Mouse (Mus musculus): Measurements from ENCODE around the gene Gm5737. TPM values are rescaled to one million over a fixed set of nuclear protein-coding genes. Genes with fewer than 3 reads are reported as not detected.
A peak's percentile ranks its signal among the peaks of the same experiment; 100 is the strongest.

Gene Gm5737
- total RNA-seq (2021), result under 1 TPM; 0.32 to 0.61 TPM
- long read RNA-seq, experiment 1, partial matches to known transcripts, result 0 of 4 reads
- long read RNA-seq, experiment 1, other reads (novel, unspliced or antisense), result 4 of 4 reads
- long read RNA-seq, experiment 2, partial matches to known transcripts, result 0 of 2 reads
- long read RNA-seq, experiment 2, other reads (novel, unspliced or antisense), result 2 of 2 reads

DNA sequence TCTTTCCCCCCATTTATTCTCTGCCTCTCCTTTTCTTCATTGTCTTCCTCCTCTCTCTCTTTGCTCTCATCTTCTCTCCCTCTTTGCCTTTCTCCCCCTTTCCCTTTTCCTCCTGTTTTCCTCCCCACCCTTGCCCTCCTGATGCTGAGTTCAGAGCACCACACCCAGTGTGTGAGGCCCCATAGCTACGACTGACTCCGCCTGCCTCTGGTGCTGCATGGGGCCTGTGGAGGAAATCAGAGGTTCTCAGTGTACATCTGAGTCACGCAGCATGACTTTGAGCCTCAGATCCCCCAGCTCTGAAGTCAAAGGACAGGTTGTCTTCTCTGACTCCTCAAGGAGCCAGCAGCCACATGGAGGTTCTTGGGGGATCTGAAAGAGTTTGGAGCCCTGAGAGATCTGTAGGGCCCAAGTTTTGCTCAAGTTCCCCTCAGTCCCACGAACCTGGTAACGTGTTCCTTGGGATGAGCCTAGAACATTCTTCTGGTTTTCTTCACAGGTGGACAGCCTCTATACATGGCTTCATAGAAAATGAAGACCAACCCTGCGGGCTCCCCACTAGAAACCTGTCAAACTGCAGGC, at the start of gene Gm5737:
Gene Gm5737, plus strand, starts transcription at position 532 of the 582 bp plus-strand sequence.
- intact Hi-C loops (cut with DNase I), result loop anchor here (10.0 kb wide), 1 partner anchor 707 kb away; the partner anchor contains the start of gene Tmem159
- no peak for DNase-seq

DNA sequence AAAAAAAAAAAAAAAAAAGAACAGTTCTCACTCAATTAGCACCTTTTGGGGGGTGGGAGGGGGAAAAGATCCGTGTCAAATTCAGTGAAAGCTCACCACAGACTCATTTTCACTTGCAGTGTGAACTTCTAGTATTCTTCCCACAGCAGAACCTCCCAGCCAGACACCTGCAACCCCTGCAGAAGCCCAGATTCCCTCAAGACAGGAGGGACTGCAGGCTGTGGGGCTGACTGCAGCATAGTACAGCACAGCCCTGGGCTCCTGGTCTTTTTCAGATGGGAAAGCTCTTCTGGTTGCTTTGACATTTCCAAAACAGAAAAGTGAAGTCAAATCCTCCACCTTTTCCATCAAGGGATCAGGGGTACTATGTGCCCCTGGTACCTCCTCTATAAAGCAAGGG, 44.8 kb upstream of the Gm5737 start:
- intact Hi-C loops (cut with DNase I), result no loop called here

DNA sequence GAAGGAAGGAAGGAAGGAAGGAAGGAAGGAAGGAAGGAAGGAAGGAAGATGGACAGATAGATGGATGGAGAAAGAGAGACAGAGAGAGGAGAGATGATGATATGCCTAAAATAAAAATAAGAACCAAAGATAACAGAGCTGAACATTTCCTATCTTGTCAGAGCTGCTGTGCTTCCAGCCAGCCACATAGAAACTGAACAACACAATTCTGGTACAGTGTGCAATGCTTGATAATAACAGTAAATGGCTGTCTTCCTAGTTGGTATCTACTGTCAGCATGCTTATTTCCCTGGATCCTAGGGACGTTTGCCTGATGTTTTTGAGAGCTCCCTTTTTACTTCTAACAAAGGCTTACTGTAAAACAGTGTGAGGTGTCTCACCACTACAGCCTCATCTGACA, 40.8 kb upstream of the Gm5737 start:
- no peak for DNase-seq
- intact Hi-C loops (cut with DNase I), result no loop called here

More for the DNA sequence above, 44.8 kb upstream of the Gm5737 start:
- DNase-seq, result no peak

DNA sequence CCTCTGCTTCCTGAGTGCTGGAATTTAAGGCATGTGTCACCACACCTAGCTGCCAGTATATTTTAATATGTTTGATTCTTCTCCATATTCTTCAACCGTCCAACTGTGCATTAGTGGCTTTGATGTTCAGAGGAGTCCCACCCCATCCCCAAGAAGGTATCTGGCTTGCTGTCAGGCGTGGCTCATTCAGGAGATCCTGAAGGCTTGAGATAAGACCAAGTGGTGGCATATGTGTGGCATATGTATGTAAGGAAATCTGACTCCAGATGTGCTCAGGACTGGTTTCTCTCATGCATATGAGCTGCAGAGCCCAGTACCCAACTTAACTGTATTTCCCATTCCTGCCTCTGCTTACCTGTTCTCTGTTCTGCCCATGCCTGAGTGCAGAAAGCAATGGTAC, 34.2 kb upstream of the Gm5737 start:
- DNase-seq, result no peak
- intact Hi-C loops (cut with DNase I), result no loop called here

DNA sequence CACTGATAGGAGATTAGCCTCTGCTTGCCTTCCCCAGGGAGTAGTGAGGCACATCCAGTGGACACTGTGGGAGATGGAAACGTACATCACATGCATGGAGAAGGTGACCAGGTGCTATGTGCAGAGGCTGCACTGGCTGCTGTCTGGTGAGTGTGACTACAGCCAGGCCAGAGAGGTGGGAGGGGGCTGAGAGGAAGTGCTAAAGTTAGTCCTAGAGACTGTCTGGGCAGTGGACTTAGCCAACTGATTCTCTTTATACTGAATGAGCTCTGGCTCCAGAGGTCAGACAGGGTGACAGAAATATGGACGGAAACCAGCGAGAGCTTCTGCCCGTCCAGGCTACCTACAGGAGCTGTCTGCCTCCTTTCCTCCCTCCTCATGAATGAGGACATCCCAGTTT, 16.6 kb upstream of the Gm5737 start:
- DNase-seq, result no peak
- intact Hi-C loops (cut with DNase I), result no loop called here

DNA sequence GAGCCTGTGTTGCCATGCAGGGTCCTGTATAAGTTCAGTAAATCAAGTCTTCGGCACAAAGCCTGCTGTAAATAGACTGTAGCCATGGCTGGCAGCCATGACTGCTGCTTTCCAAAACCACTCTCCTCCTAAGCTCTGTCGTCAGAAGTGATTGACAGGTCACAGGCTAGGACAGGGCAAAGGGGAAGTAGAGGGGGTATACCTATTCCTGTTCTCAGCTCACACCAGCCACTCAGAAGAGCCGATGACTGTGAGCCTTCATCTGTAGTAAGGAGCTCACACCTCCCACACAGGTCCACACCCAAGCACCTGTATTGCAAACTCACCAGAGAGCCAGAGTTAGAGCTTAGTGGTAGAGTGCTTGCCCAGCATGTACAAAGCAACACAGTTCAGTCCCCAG, 15.8 kb upstream of the Gm5737 start:
- no peak for DNase-seq
- intact Hi-C loops (cut with DNase I), result no loop called here

DNA sequence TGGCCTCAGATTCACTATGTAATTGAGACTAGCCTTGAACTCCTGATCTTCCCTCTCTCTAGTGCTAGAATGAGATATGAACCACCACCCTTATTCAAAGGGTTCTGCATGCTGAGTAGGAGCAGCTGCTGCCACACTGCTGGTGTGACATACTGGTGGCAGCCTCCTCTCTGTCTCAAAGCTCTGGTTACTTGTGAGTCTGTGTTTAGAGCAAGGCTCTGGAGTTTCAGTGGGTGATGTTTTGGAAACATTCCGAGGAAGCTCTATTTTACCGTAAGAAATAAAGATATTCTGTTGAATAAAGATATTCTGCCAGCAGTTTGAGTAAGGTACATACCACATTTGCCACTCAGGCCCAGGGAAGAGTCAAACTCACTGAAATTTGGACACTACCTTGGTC, 8.9 kb upstream of the Gm5737 start:
- DNase-seq, result no peak
- intact Hi-C loops (cut with DNase I), result no loop called here

DNA sequence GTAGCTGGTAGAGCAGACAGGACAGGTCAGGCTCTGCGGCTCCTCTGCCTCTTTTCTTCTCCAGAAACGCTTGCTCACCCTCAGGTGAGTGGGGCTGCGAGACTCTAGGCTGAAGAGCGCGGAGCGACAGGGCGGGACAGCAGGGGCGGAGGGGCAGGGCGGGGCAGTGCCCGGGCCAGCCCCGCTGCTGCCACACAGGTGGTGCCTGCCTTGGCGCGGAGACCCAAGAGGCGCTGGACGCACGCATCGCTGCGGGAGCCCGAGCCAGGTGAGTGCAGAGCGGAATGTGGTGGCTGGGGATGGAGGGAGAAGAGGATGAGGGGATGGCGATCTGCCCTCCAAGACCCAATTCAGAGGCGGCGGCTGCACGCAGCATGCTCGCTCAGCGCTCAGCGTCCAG, 2.5 kb upstream of the Gm5737 start:
- intact Hi-C loops (cut with DNase I), result loop anchor here (10.0 kb wide), 1 partner anchor 705 kb away; the partner anchor contains the start of gene Tmem159
- DNase-seq, result no peak

DNA sequence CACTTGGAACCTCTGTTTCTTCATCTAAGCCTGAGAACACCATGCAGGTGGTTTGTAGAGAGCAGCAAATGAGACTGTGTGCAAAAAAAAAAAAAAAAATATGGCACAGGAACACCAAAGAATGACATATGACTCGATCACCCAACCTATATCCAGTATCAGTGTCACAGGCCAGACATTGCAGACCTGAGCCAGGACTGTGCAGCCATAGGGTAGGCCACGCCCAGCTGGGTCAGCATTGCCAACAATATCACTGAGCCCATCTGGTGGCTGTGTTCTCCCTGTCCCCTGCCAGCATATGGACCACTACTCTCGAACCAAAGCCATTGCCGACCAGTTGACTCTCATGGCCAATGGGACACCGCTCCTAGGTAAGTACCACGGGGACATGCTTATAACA, 5.4 kb downstream of the Gm5737 start:
- DNase-seq, result no peak
- intact Hi-C loops (cut with DNase I), result loop anchor here (10.0 kb wide), 1 partner anchor 713 kb away; the partner anchor contains the start of gene Tmem159

DNA sequence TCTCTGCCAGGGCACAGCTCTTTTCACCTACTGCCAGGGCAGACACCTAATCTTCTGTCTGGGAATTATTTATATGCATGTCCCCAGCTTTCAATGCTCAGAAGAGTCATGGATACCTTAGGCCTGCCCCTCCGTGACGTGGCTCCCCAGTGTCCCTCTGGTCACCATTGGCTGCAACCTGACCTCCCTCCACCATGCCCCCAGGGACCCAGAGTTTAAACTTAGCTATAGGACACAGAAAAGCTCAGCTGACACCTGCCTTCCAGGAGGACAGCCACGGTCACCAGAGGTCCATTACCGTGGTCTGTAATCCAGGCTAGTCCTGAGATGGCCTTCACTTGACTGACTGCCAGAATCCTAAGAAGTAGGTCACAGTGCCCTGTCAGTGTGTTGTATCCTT, 7.2 kb downstream of the Gm5737 start:
- intact Hi-C loops (cut with DNase I), result loop anchor here (10.0 kb wide), 1 partner anchor 715 kb away; the partner anchor contains the start of gene Tmem159
- DNase-seq, result peak; percentile 49 to 51

DNA sequence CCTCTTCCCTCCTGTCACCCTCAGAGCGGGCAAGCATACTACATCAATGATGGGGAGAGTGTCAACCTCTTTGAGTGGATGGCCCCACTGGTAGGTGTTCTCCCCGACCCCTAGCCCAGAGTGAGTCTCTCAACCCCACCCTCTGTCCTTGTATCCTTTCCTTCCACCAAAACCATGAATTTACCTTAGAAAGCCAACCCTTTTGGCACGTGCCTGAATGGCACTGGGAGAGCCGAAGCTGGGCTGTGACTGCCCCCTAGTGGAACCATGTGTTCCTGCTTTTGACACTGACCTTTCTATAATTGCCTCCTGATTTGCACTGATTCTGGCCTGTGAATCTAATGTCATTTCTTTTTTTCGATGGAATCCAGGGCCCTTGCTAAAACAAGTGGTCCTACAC, 11.1 kb downstream of the Gm5737 start:
- intact Hi-C loops (cut with DNase I), result loop anchor here (2.0 to 5.0 kb wide), 2 partner anchors 66 to 152 kb away; partner anchors contain the start of gene Pdzd9
- DNase-seq, result peak; percentile 33 to 34

DNA sequence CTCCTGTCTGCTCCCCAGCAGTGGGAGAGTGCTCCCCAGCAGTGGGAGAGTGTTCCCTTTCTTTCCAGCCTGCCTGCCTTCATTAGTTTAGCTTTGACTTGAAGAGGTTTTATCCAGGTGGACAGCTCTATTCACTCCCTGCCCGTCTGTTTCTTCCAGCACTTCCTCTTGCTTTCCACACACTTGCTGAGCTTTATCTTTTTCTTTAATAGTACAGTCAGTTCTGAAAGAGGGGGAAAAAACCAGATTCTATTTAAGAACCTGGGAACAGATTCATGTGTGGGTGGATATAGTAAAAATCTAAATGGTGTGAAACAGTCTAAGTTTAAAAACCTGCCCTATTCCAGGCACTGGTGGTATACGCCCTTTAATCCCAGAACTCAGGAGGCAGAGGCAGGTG, 12.9 kb downstream of the Gm5737 start:
- intact Hi-C loops (cut with DNase I), result loop anchor here (5.0 kb wide), 1 partner anchor 292 kb away; no protein-coding TSS in a partner anchor
- no peak for DNase-seq

DNA sequence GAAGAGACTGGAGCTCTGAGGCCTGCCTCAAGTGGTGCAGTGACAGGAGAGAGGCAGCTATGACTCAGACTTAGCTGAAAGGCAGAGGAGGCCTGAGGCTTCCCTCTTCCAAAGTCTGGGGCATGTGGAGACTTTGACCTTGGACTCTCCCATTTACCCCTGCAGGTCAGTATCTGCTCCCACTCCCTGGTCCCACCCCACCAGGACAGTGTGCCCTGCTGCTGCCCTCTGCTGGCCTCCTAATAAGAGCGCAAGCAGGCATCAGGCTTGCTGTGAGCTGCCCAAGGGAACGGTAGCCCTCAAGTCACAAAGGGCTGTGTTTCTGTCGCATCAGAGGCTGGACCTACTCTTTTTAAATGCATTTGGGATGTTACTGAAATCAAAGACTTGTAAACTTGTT, 14.2 kb downstream of the Gm5737 start:
- intact Hi-C loops (cut with DNase I), result loop anchor here (5.0 kb wide), 1 partner anchor 291 kb away; no protein-coding TSS in a partner anchor
- DNase-seq, result no peak

DNA sequence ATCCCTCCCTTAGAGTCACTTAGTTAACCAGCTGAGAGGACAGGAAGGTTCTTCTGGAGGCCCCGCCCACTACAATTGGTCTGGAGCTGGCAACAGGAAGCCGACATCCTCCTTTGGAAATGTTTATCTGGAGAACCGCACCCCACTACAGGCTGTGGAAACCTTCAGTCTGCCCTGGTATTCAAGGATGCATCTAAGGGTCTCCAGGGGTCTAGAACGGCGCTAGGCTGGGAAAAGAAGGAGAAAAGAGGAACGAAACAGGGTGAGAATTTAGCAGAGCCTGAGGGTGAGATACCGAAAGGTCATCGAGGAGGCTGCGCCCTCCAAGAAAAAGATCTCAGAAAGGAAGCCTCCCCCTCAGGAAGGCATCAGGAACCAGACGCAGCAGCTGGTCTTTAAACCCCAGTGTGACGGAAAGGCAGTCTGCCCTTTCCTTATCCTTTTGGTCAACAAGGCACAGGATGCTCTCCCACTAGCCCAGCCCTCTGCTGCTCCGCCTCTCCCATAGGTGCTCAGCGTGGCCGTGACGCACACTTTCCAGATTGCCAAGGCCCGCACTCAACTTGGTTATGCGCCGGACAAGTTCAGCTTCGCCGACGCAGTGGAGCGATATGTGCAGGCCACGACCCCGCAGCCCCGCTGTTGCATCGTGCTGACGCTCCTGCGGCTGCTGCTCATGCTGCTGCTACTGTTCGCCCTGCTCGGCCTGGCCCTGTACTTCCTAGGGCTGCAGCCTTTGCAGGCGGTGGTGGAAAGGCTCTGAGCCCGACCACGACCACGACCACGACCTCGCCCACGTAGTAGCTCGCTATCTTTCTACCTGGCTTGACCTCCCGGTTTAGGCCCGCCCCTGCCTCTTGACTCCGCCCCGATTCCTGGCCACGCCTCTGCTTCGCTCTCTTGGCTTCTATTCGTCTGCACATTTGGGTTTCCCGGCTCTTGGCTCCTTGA, 18.5 kb downstream of the Gm5737 start:
- DNase-seq, result peak; percentile 50 to 58
- intact Hi-C loops (cut with DNase I), result loop anchor here (10.0 kb wide), 2 partner anchors 204 to 936 kb away; partner anchors contain the start of genes Dcun1d3, Lyrm1 and Mettl9

DNA sequence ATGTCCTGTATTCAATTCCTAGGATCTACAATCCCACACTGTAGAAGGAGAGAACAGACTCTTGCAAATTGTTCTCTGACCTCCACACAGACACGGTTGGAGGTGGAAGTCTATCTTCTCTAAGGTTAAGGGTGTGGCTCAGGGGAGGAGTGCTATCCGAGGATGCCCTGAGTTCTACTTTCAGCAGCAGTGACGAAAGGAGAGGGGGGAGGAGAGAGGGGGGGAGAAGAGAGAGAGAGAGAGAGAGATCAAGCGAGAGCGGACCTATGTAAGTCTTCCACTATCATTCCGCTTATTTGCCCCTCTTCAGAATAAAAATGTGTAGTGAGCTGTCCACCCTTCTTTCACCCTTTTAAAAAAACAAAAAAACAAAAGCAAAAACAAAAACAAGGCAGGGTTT, 22.3 kb downstream of the Gm5737 start:
- intact Hi-C loops (cut with DNase I), result loop anchor here (10.0 kb wide), 2 partner anchors 200 to 940 kb away; partner anchors contain the start of genes Dcun1d3, Lyrm1 and Mettl9
- DNase-seq, result no peak

DNA sequence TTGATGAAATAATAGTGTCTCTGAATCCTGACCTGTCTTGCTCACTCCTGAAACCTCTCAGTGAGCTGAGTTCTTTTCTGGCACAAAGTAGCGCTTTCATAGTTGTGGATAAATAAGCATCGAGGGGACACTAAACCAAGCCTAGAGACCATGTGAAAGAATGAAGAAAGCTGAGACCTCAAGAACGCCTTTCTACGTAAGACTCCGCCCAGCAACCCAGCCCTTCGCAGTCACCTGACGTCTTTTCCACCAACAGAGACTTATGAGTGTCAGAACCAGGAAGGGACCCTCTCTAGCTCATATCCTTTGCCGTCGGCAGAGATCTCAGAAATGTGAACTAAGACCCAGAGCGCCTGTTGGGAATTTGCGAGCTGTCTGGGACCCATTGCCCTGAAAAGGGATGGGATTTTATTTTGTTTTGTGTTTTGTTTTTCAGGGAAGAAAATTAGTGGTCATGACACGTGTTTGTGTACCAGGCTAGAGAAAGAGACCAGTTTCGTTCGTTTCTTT, 22.8 kb downstream of the Gm5737 start:
- peak; percentile 35 to 37 for DNase-seq
- intact Hi-C loops (cut with DNase I), result loop anchor here (1.0 to 10.0 kb wide), 3 partner anchors 82 to 940 kb away; partner anchors contain the start of genes Dcun1d3, Lyrm1, Mettl9 and Polr3e

DNA sequence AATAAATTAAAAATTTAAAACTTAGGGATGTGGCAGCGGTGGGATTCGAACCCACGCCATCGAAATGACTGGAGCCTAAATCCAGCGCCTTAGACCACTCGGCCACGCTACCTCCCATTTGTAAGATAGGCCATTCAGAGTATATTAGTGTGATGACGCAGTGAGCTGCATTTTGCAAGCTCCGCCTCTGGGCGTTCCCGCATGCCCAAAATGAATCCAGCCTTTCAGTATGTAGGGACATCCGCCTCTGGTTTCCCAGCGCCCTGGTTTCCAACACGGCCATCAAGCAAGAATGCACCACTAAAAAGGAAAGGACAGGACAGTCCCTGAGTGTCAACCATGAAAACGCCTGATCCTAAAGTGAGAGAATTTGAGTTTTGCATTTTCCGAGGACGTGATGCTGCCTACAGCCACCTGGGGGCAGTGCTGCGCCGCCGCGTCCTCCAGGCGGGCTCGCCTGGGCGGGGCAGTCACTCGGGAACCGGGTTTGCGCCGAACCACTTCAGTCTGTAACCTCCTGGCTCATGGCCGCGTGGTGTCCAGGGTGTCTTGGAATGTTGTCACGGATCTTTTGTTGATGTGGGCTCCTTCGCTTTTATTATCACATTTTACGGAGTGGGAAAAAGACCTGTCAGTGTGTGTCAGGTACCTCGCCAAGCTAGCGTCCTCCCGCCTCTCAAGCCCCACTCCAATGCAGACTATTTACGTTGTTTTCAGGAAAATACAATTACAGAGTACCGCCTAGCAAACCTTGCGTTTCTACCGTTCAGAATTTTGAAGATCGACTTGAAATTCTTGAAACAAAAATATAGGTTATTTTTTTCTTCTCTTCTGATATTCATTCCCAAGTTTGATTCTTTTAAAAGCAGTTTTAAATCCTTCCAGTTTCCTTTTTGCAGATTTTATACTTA, 23.5 kb downstream of the Gm5737 start:
- peak; percentile 87 to 95 for DNase-seq
- intact Hi-C loops (cut with DNase I), result loop anchor here (1.0 to 10.0 kb wide), 3 partner anchors 82 to 941 kb away; partner anchors contain the start of genes Dcun1d3, Lyrm1, Mettl9 and Polr3e

DNA sequence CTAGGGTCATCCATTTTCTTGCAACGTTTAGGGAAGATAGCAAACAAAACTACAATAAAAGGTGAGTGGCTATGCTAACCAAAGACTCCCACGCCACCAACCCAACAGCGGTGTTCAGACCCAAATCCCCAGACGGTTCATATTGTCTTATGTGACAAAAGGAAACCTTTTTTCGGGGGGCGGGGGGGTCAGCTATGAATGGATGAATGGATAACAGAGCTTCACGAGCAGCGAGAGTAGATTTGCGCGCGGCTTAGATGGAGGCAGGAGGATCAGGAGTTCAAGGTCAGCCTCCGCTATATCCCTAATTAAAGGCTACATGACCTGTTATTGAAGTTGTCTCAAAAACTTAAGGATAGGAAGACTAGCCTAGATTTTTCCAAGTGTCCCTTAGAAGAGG, 24.2 kb downstream of the Gm5737 start:
- intact Hi-C loops (cut with DNase I), result loop anchor here (10.0 kb wide), 2 partner anchors 198 to 942 kb away; partner anchors contain the start of genes Dcun1d3, Lyrm1 and Mettl9
- no peak for DNase-seq

Measured in gastrocnemius, postnatal 36 days (tissue).